Mouse (Mus musculus): ENCODE measurements around the gene Zfp408. TPM values are rescaled to one million over a fixed set of nuclear protein-coding genes. Genes with fewer than 3 reads are reported as not detected.

The Zfp408 gene
- polyA plus RNA-seq (2015; fragmentation: Nextera tagmentation; extraction: Ambion mirVana): 6.6 and 7.6 TPM in 2 replicates

DNA sequence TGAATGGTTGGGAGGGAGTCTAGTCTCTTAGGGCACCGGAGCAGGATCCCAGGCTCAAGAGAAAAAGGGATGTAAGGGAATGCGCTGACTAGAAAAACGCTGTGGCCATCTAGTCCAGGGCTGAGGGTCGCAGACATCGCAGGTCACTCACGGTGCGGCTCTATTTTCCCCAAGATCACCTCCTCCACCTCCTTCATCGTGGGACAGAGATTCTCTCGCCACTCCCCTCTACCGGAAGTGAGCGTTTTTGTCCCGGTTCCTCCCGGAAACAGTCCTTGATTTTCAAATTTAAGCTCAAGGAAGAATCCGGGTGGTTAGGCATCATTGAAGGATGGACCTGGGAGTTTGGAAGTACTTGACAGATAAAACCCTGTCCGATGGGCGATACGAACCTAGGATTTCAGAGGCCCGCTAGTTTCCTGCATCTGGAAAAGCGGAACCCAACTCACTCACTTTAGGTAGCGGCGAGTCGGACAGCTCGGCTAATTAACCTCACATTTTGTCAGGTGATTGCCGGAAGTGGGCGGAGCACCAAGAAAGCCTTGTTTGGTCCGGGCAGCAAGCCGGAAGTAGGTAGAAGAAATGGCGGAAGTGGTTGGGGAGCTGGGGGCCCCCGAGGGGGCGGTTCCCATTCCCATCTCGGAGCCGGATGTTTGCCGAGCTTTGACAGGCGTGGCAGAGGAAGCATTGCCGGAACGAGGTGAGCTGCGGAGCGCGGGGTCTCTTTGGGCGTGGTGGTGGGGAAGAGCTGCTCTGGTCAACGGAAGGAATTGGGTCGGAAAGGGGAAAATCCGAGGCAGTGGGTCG is at the start of gene Zfp408, which contains the start of gene Arhgap1:
TSS of gene Zfp408 (minus strand) at position 239 of the 807 bp plus-strand sequence.
TSS of gene Arhgap1 (plus strand) at position 308 of the 807 bp plus-strand sequence.
- Histone ChIP-seq H3K4me2 (peak within 1 kb of the TSS; percentile 94), H3K9me3 (replicated peaks) (no peaks in the 10 kb centered on the region), H3K27me3 (no peaks in the 10 kb centered on the region), H3K9ac (peak within 1 kb of the TSS; percentile 83), H3K36me3 (peaks cover 44% of the 10 kb centered on the region), H3K4me3 (peak within 1 kb of the TSS; percentile 67), H3K4me1 (replicated peaks) (peaks cover 49% of the 10 kb centered on the region), H3K27ac (peak within 1 kb of the TSS; percentile 88)
- under 1% methylated on average over 44 of the region's 44 CpGs for WGBS
- ATAC-seq (replicated peaks; ENCODE audit: insufficient number of reproducible peaks, insufficient read depth, low FRiP score, low read depth): peak; percentile 91

DNA sequence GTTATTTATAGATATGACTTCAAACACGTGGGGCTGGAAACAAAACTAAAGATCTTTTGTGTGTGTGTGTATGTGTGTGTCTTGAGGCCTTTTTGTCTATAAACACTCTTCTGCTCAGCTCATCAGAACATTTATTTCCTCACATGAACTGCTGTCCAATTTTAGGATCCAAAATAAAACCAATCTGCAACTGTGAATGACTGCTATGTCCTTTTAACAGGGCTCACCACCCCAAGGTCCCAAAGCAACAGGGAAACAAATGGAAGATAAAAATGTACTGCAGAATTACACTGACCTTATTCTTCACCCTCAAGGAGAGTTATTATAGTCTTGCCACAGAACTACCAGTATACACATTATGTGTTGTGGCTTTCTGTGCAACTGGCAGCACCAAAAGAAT is 49.6 kb upstream of the Zfp408 start:
- Histone ChIP-seq H3K36me3 (no peaks in the 10 kb centered on the region), H3K9ac (no peak overlapping the region), H3K9me3 (replicated peaks) (no peaks in the 10 kb centered on the region), H3K4me3 (no peak overlapping the region), H3K27ac (no peak overlapping the region; the same call in 1 of the 2 replicates), H3K4me1 (replicated peaks) (peaks cover 6% of the 10 kb centered on the region; the same call in 1 of the 2 replicates), H3K27me3 (no peaks in the 10 kb centered on the region), H3K4me2 (no peak overlapping the region)
- no peak for ATAC-seq (replicated peaks; ENCODE audit: insufficient number of reproducible peaks, insufficient read depth, low FRiP score, low read depth)
- 38% methylated on average over 1 of the region's 1 CpGs for WGBS

DNA sequence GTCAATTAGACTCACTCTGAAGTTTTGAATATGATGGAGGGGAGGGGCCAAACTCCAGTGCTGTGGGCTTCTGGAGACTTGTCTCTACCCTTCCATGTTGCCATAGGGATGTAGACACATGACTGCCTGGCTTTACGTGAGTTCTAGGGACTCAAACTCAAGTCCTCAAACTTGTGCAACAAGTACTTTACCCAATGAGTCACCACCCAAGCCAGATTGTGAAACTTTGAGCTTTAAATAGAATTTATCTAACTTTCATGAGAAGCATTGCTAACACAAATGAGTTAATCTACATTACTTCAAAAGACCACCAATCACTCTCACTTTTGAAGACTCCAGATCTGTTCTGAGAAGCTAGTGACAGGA is 46.6 kb upstream of the Zfp408 start:
- Histone ChIP-seq H3K4me2 (no peak overlapping the region), H3K4me3 (no peak overlapping the region), H3K4me1 (replicated peaks) (peaks cover 6% of the 10 kb centered on the region; the same call in 1 of the 2 replicates), H3K27me3 (no peaks in the 10 kb centered on the region), H3K9ac (no peak overlapping the region), H3K27ac (peak overlapping the region; percentile 43), H3K36me3 (peaks cover 8% of the 10 kb centered on the region; the same call in 1 of the 2 replicates), H3K9me3 (replicated peaks) (no peaks in the 10 kb centered on the region)
- peak; percentile 69; the same call in 1 of the 2 replicates for ATAC-seq (replicated peaks; ENCODE audit: insufficient number of reproducible peaks, insufficient read depth, low FRiP score, low read depth)
- WGBS: 51% methylated on average over 1 of the region's 1 CpGs

DNA sequence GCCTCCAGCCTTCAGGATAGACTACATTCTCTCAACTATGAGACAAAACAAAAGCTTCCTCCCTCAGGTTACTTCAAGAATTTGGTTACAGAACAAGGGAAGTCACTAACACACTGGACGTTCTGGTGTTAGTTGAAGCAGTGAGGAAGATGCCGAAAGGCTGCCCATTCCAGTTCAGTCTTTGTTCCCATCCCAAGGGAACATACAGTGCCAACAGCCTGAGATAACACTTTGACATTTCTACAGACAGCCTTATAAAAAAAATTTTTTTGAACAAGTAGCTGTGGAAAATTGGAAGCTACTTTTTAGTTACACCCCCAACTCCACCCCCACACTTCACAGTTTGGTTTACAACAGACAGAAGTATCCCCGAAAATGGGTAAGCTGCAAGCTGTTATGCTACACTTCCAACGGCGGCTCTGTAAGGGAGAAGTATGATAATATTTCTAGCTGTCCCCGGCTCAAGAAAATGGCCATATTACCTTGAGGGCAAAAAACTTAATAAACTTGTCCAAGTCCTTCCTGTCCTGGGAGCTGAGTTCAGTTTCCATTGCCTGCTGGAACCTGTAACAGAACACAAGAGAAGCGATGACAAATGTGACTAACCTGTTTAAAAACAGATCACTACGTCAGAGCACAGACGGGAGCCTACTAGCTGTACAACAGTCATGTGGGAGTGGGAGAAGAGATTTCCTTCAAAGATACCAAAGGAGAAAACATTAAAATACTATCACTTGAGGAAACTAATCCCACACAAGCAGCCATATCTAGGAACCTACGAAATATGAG is 46.0 kb upstream of the Zfp408 start:
- H3K4me2 ChIP-seq: no peak overlapping the region
- H3K27ac ChIP-seq: peak overlapping the region; percentile 43
- ATAC-seq (replicated peaks; ENCODE audit: insufficient number of reproducible peaks, insufficient read depth, low FRiP score, low read depth): 0 out of 2 replicates have a peak, but pooled peaks have one; percentile 58
- H3K4me1 ChIP-seq (replicated peaks): peaks cover 6% of the 10 kb centered on the region; the same call in 1 of the 2 replicates
- no peaks in the 10 kb centered on the region for H3K9me3 ChIP-seq (replicated peaks)
- WGBS: 60% methylated on average over 10 of the region's 10 CpGs
- no peak overlapping the region for H3K9ac ChIP-seq
- no peaks in the 10 kb centered on the region for H3K27me3 ChIP-seq
- peaks cover 8% of the 10 kb centered on the region; the same call in 1 of the 2 replicates for H3K36me3 ChIP-seq
- no peak overlapping the region for H3K4me3 ChIP-seq

DNA sequence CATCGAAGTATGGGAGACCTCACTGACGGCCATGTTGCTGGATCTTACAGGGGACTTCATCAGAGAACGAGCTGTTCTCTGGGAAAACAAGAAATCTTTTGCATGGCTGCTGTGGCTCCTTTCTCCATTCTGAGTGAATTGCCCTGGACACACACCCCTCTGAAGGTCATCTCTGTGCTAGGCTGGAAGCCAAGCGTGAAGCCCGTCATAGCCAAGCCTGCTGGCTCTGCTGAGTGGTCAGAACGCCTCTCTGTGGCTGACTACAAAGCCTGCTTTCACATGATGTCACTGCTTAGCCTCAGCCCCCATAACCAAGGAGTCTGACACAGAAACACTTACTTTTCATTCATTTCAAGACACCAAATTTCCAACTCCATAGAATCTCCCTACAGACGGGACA is 39.9 kb upstream of the Zfp408 start:
- peaks cover 28% of the 10 kb centered on the region for H3K36me3 ChIP-seq

DNA sequence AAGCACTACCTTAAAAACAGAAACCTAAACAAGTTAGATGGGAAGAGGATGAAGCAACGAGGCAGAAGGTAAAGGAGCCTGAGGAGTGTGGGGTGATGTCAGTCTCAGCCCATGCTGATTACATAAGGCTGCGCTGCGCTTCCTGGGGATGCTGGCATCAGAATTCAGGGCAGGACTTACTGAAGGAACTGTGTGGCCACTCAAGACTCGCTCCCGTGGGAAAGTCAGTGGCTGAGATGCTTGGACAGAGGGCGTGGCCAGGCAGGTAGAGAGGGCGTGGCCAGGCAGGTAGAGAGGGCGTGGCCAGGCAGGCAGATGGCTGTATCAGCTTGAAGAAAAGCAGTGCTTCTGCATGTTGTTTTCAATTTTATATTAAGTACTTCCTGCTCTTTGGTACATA is 34.3 kb upstream of the Zfp408 start:
- ATAC-seq (replicated peaks; ENCODE audit: insufficient number of reproducible peaks, insufficient read depth, low FRiP score, low read depth): no peak
- Histone ChIP-seq H3K4me3 (no peak overlapping the region), H3K36me3 (peaks cover 46% of the 10 kb centered on the region), H3K9me3 (replicated peaks) (no peaks in the 10 kb centered on the region), H3K9ac (no peak overlapping the region), H3K27ac (no peak overlapping the region), H3K4me2 (no peak overlapping the region), H3K27me3 (no peaks in the 10 kb centered on the region), H3K4me1 (replicated peaks) (no peaks in the 10 kb centered on the region)
- WGBS: 76% methylated on average over 8 of the region's 8 CpGs

More for the DNA sequence above, 39.9 kb upstream of the Zfp408 start:
- no peaks in the 10 kb centered on the region; the same call in 1 of the 2 replicates for H3K4me1 ChIP-seq (replicated peaks)
- H3K9ac ChIP-seq: no peak overlapping the region
- no peak overlapping the region for H3K4me2 ChIP-seq
- H3K27me3 ChIP-seq: no peaks in the 10 kb centered on the region
- H3K4me3 ChIP-seq: no peak overlapping the region
- no peak overlapping the region for H3K27ac ChIP-seq
- no peak for ATAC-seq (replicated peaks; ENCODE audit: insufficient number of reproducible peaks, insufficient read depth, low FRiP score, low read depth)
- H3K9me3 ChIP-seq (replicated peaks): no peaks in the 10 kb centered on the region
- 72% methylated on average over 7 of the region's 7 CpGs for WGBS

DNA sequence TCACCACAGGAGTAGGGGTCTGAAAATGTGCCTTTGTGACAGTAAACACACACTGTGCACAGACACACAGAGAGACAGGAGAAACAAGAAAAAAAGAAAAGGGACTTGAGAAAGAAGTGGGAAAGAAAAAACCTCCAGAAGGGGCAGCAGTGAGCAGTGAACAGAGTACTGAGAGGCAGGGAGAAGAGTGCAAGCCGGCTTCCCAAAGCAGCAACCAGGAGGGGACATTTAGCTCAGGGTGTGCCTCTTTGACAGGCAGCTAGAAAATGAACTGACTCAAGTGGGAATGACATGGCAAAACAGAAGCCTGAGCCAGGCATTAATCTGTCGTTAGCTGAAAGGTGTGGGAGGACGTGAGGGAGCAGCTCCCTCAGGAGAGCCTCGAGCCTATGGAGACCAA is 33.3 kb upstream of the Zfp408 start:
- Histone ChIP-seq H3K4me3 (no peak overlapping the region), H3K36me3 (peaks cover 49% of the 10 kb centered on the region)
- WGBS: 35% methylated on average over 4 of the region's 4 CpGs

DNA sequence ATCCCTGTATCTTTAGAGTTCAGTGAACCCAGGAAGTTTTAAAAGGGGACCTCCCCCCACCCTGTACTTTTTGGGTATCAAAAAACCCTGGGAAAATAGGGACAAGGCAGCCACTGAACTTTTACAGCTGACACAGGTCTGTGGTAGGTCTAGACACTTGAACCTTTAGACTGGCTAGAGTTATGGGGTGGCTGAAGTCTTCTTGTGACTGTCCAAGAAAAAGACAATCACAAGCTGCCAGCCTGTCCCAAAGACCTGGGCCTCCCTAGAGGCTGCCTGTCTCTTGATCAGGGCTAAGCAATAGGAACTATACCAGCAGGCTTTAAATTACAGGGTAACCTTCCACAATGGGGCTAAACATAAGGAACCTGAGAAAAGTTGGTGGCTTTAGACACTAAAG is 27.4 kb upstream of the Zfp408 start:
- H3K4me3 ChIP-seq: no peak overlapping the region
- no peak overlapping the region for H3K9ac ChIP-seq
- H3K36me3 ChIP-seq: peaks cover 69% of the 10 kb centered on the region
- H3K9me3 ChIP-seq (replicated peaks): no peaks in the 10 kb centered on the region
- H3K4me1 ChIP-seq (replicated peaks): no peaks in the 10 kb centered on the region
- H3K27ac ChIP-seq: no peak overlapping the region
- no peaks in the 10 kb centered on the region for H3K27me3 ChIP-seq
- no peak overlapping the region for H3K4me2 ChIP-seq
- no peak for ATAC-seq (replicated peaks; ENCODE audit: insufficient number of reproducible peaks, insufficient read depth, low FRiP score, low read depth)

More for the DNA sequence above, 33.3 kb upstream of the Zfp408 start:
- Histone ChIP-seq H3K27me3 (no peaks in the 10 kb centered on the region), H3K9ac (no peak overlapping the region), H3K27ac (no peak overlapping the region), H3K9me3 (replicated peaks) (no peaks in the 10 kb centered on the region), H3K4me1 (replicated peaks) (no peaks in the 10 kb centered on the region), H3K4me2 (no peak overlapping the region)
- no peak for ATAC-seq (replicated peaks; ENCODE audit: insufficient number of reproducible peaks, insufficient read depth, low FRiP score, low read depth)

DNA sequence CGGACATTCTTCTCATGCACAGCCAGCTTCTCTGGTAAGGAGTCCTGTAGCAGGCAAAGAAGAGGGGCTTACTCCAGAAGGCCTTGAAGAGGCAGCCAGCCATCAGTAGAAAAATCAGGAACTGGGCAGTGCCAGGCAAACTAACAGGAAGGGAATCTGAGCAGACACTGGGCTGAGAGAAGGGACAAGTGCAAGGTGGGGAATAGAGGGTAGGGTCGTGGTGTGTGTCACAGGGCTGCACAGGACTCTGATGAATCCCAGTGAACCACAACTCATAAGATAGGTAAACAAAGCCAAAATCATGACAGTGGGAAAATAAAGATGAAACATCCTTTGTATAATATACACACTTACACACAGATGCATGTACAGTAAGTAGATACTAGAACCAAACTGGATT is 26.8 kb upstream of the Zfp408 start:
- Histone ChIP-seq H3K4me1 (replicated peaks) (no peaks in the 10 kb centered on the region), H3K4me2 (no peak overlapping the region), H3K9me3 (replicated peaks) (no peaks in the 10 kb centered on the region), H3K27ac (no peak overlapping the region), H3K27me3 (no peaks in the 10 kb centered on the region), H3K9ac (no peak overlapping the region), H3K4me3 (no peak overlapping the region), H3K36me3 (peaks cover 69% of the 10 kb centered on the region)
- WGBS: 74% methylated on average over 2 of the region's 2 CpGs
- no peak for ATAC-seq (replicated peaks; ENCODE audit: insufficient number of reproducible peaks, insufficient read depth, low FRiP score, low read depth)

DNA sequence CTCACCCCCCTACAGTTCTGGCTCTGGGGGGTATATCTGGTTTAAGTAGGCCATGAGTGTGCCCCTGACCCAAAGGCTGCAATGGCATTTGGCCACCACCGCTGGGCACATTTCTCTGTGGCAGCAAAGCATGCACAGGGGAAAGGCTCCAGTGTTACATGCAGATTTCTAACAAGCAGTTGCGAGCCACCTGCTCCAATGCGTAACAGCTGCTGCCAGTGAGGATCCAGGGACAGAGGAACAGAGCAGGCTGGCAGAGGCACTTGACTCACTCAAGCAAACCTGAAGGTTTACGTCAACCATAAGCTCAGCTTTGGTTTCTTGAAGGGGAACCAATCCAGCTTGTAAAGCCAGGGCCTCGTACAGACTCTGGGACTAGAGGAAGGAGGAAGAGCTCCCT is 25.3 kb upstream of the Zfp408 start:
- Histone ChIP-seq H3K4me1 (replicated peaks) (no peaks in the 10 kb centered on the region), H3K27ac (no peak overlapping the region), H3K9ac (no peak overlapping the region), H3K27me3 (no peaks in the 10 kb centered on the region), H3K4me3 (no peak overlapping the region), H3K4me2 (no peak overlapping the region), H3K9me3 (replicated peaks) (no peaks in the 10 kb centered on the region), H3K36me3 (peaks cover 76% of the 10 kb centered on the region)
- no peak for ATAC-seq (replicated peaks; ENCODE audit: insufficient number of reproducible peaks, insufficient read depth, low FRiP score, low read depth)
- WGBS: 90% methylated on average over 5 of the region's 5 CpGs

DNA sequence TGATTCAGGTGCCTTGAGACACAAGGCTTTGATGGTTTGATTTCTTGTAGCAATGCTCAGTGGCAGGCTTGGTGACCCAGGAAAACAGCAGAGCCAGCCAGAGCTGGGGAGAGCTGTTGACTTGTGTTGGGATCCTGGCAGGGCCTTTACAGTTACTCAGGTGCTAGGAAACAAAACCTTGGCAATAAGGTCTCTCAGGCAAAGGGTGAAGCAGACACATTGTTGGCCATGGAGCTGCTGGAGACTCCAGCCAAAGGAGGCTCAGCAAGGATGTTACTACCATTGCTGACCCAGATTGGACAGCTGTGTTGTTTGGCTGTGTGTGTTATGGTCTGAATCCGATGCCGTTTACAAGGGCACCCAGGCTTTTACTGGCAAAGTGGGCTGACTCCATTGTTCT is 24.0 kb upstream of the Zfp408 start:
- Histone ChIP-seq H3K36me3 (peaks cover 77% of the 10 kb centered on the region), H3K4me1 (replicated peaks) (no peaks in the 10 kb centered on the region), H3K27me3 (no peaks in the 10 kb centered on the region), H3K4me3 (no peak overlapping the region), H3K4me2 (no peak overlapping the region), H3K9me3 (replicated peaks) (no peaks in the 10 kb centered on the region), H3K9ac (no peak overlapping the region), H3K27ac (no peak overlapping the region)
- WGBS: 85% methylated on average over 2 of the region's 2 CpGs
- no peak for ATAC-seq (replicated peaks; ENCODE audit: insufficient number of reproducible peaks, insufficient read depth, low FRiP score, low read depth)
